Mouse (Mus musculus) heart, embryonic 12.5 days (tissue): Measurements from ENCODE around the gene 1700029P11Rik. TPM values are rescaled to one million over a fixed set of nuclear protein-coding genes. Genes with fewer than 3 reads are reported as not detected.

Experiments
- ATAC-seq: fragments of 200-750 bp; cut with Nextera tagmentation; 2 replicates; pipeline ENCODE4 v1.8.0; 2017; ENCODE audit warnings: moderate TSS enrichment, moderate library complexity; ENCODE audit not compliant: insufficient number of reproducible peaks, low FRiP score
- H3K27ac ChIP-seq: fragments of 300-500 bp; sonication (generic); 2 replicates; pipeline ENCODE4 v1.5.1; 2016; ENCODE audit warnings: mild to moderate bottlenecking, moderate library complexity; ENCODE audit not compliant: poor library complexity, severe bottlenecking
- H3K27me3 ChIP-seq: fragments of 300-500 bp; sonication (generic); replicated peaks from 2 replicates; pipeline ENCODE4 v1.6.1; 2016; ENCODE audit warnings: mild to moderate bottlenecking, moderate library complexity
- H3K36me3 ChIP-seq: fragments of 300-500 bp; sonication (generic); 2 replicates; pipeline ENCODE4 v1.6.1; 2016; ENCODE audit warnings: mild to moderate bottlenecking, moderate library complexity
- H3K4me1 ChIP-seq: fragments of 300-500 bp; sonication (generic); replicated peaks from 2 replicates; pipeline ENCODE4 v1.6.1; 2016; ENCODE audit warnings: mild to moderate bottlenecking
- H3K4me2 ChIP-seq: fragments of 300-500 bp; sonication (generic); 2 replicates; pipeline ENCODE4 v1.6.1; 2016; ENCODE audit warnings: mild to moderate bottlenecking, moderate library complexity
- H3K4me3 ChIP-seq: fragments of 300-500 bp; sonication (generic); 2 replicates; pipeline ENCODE4 v1.5.1; 2016; ENCODE audit warnings: mild to moderate bottlenecking
- H3K9ac ChIP-seq: fragments of 300-500 bp; sonication (generic); 2 replicates; pipeline ENCODE4 v1.6.1; 2016; ENCODE audit warnings: mild to moderate bottlenecking, moderate library complexity
- H3K9me3 ChIP-seq: fragments of 300-500 bp; sonication (generic); replicated peaks from 2 replicates; pipeline ENCODE4 v1.6.1; 2016; ENCODE audit warnings: mild to moderate bottlenecking, moderate library complexity
- WGBS: fragments of 180-500 bp; shearing (Covaris S2); methylation state at CpG from one replicate; pipeline ENCODE4 v1.1.7; 2016; 5-methylcytosine and 5-hydroxymethylcytosine counted together
- polyA plus RNA-seq: library from polyadenylated mRNA; unstranded; fragments of >200 nt; fragmentation: Nextera tagmentation; extraction: Ambion mirVana; gene quantifications from 2 replicates; pipeline ENCODE4 v1.2.1, GENCODE M21; 2016

Gene 1700029P11Rik
- polyA plus RNA-seq, 1 experiment from 2014 or later: not detected

- H3K36me3 ChIP-seq: no peaks in the 10 kb centered on the region
- no peak for ATAC-seq
- H3K4me1 ChIP-seq: peaks cover 32% of the 10 kb centered on the region
- 90% methylated on average over 2 of the region's 2 CpGs for WGBS
- H3K4me3 ChIP-seq: no peak overlapping the region
- H3K4me2 ChIP-seq: no peak overlapping the region
- H3K9me3 ChIP-seq: no peaks in the 10 kb centered on the region
- H3K9ac ChIP-seq: no peak overlapping the region
- H3K27ac ChIP-seq: no peak overlapping the region
- peaks cover 6% of the 10 kb centered on the region; the same call in 1 of the 2 replicates for H3K27me3 ChIP-seq
Observed at GRCm38 (mm10) chr15:81941010-81941409, 39.3 kb upstream of the 1700029P11Rik start.

- Histone ChIP-seq H3K9ac (no peak overlapping the region), H3K4me1 (peaks cover 10% of the 10 kb centered on the region), H3K27me3 (no peaks in the 10 kb centered on the region), H3K4me3 (no peak overlapping the region), H3K9me3 (0 out of 2 replicates have a peak, but pooled peaks cover 3% of the 10 kb centered on the region), H3K4me2 (no peak overlapping the region), H3K27ac (no peak overlapping the region), H3K36me3 (no peaks in the 10 kb centered on the region)
- no peak for ATAC-seq
- 24% methylated on average over 9 of the region's 9 CpGs for WGBS
Observed at GRCm38 (mm10) chr15:81943176-81943749, 37.1 kb upstream of the 1700029P11Rik start.

- no peak overlapping the region for H3K9ac ChIP-seq
- H3K9me3 ChIP-seq: 0 out of 2 replicates have a peak, but pooled peaks cover 3% of the 10 kb centered on the region
- H3K27me3 ChIP-seq: no peaks in the 10 kb centered on the region
- 72% methylated on average over 10 of the region's 10 CpGs for WGBS
- H3K27ac ChIP-seq: no peak overlapping the region
- no peak overlapping the region for H3K4me3 ChIP-seq
- H3K36me3 ChIP-seq: peaks cover 11% of the 10 kb centered on the region
- H3K4me2 ChIP-seq: no peak overlapping the region
- no peak for ATAC-seq
- H3K4me1 ChIP-seq: peaks cover 6% of the 10 kb centered on the region
Observed at GRCm38 (mm10) chr15:81949076-81949475, 31.3 kb upstream of the 1700029P11Rik start.

- Histone ChIP-seq H3K4me2 (no peak overlapping the region), H3K36me3 (peaks cover 16% of the 10 kb centered on the region), H3K9ac (no peak overlapping the region), H3K27ac (no peak overlapping the region), H3K27me3 (no peaks in the 10 kb centered on the region), H3K4me1 (peaks cover 6% of the 10 kb centered on the region), H3K9me3 (0 out of 2 replicates have a peak, but pooled peaks cover 3% of the 10 kb centered on the region), H3K4me3 (no peak overlapping the region)
- no peak for ATAC-seq
- WGBS: 69% methylated on average over 11 of the region's 11 CpGs
Observed at GRCm38 (mm10) chr15:81949476-81950131, 30.7 kb upstream of the 1700029P11Rik start.

- ATAC-seq: no peak
- H3K36me3 ChIP-seq: peaks cover 23% of the 10 kb centered on the region
- H3K4me3 ChIP-seq: no peak overlapping the region
- H3K4me2 ChIP-seq: no peak overlapping the region
- no peak overlapping the region for H3K9ac ChIP-seq
- WGBS: 81% methylated on average over 5 of the region's 5 CpGs
- H3K9me3 ChIP-seq: 0 out of 2 replicates have a peak, but pooled peaks cover 3% of the 10 kb centered on the region
- no peak overlapping the region for H3K27ac ChIP-seq
- H3K4me1 ChIP-seq: peaks cover 6% of the 10 kb centered on the region
- no peaks in the 10 kb centered on the region for H3K27me3 ChIP-seq
Observed at GRCm38 (mm10) chr15:81950716-81951115, 29.6 kb upstream of the 1700029P11Rik start.

- H3K27me3 ChIP-seq: no peaks in the 10 kb centered on the region
- 90% methylated on average over 9 of the region's 9 CpGs for WGBS
- H3K27ac ChIP-seq: no peak overlapping the region
- ATAC-seq: no peak
- no peak overlapping the region for H3K4me3 ChIP-seq
- peaks cover 6% of the 10 kb centered on the region for H3K4me1 ChIP-seq
- H3K9ac ChIP-seq: no peak overlapping the region
- H3K4me2 ChIP-seq: no peak overlapping the region
- peaks cover 23% of the 10 kb centered on the region for H3K36me3 ChIP-seq
- H3K9me3 ChIP-seq: 0 out of 2 replicates have a peak, but pooled peaks cover 3% of the 10 kb centered on the region
Observed at GRCm38 (mm10) chr15:81951159-81951558, 29.2 kb upstream of the 1700029P11Rik start.

- Histone ChIP-seq H3K9ac (no peak overlapping the region), H3K4me3 (no peak overlapping the region), H3K9me3 (0 out of 2 replicates have a peak, but pooled peaks cover under 1% of the 10 kb centered on the region), H3K27ac (no peak overlapping the region), H3K27me3 (no peaks in the 10 kb centered on the region), H3K4me2 (no peak overlapping the region), H3K4me1 (peaks cover 6% of the 10 kb centered on the region), H3K36me3 (peaks cover 23% of the 10 kb centered on the region)
- WGBS: 83% methylated on average over 4 of the region's 4 CpGs
- ATAC-seq: no peak
Observed at GRCm38 (mm10) chr15:81952310-81952709, 28.0 kb upstream of the 1700029P11Rik start.

- H3K4me2 ChIP-seq: no peak overlapping the region
- no peak overlapping the region for H3K9ac ChIP-seq
- no peaks in the 10 kb centered on the region for H3K27me3 ChIP-seq
- H3K27ac ChIP-seq: no peak overlapping the region
- no peak overlapping the region for H3K4me3 ChIP-seq
- WGBS: 95% methylated on average over 9 of the region's 9 CpGs
- no peaks in the 10 kb centered on the region for H3K9me3 ChIP-seq
- no peak for ATAC-seq
- H3K36me3 ChIP-seq: peaks cover 23% of the 10 kb centered on the region
- H3K4me1 ChIP-seq: no peaks in the 10 kb centered on the region
Observed at GRCm38 (mm10) chr15:81954151-81954583, 26.2 kb upstream of the 1700029P11Rik start.

GRCm38 (mm10) chr15:81954716-81955115 lies 25.6 kb upstream of the 1700029P11Rik start:
- H3K27ac ChIP-seq: no peak overlapping the region
- peaks cover 23% of the 10 kb centered on the region for H3K36me3 ChIP-seq
- no peak overlapping the region for H3K4me3 ChIP-seq
- H3K9ac ChIP-seq: no peak overlapping the region
- no peaks in the 10 kb centered on the region for H3K9me3 ChIP-seq
- whole genome bisulfite sequencing: 92% methylated on average over 6 of the region's 6 CpGs
- no peaks in the 10 kb centered on the region for H3K27me3 ChIP-seq
- H3K4me2 ChIP-seq: no peak overlapping the region
- no peak for ATAC-seq
- no peaks in the 10 kb centered on the region for H3K4me1 ChIP-seq

GRCm38 (mm10) chr15:81955414-81955813 lies 24.9 kb upstream of the 1700029P11Rik start:
- Histone ChIP-seq H3K4me3 (no peak overlapping the region), H3K4me2 (no peak overlapping the region), H3K27ac (no peak overlapping the region), H3K9ac (no peak overlapping the region), H3K9me3 (no peaks in the 10 kb centered on the region), H3K27me3 (no peaks in the 10 kb centered on the region), H3K4me1 (no peaks in the 10 kb centered on the region), H3K36me3 (peaks cover 23% of the 10 kb centered on the region)
- 88% methylated on average over 15 of the region's 15 CpGs for WGBS
- no peak for ATAC-seq

GRCm38 (mm10) chr15:81956457-81956856 lies 23.9 kb upstream of the 1700029P11Rik start:
- 59% methylated on average over 8 of the region's 8 CpGs for WGBS
- H3K4me2 ChIP-seq: no peak overlapping the region
- H3K36me3 ChIP-seq: peaks cover 19% of the 10 kb centered on the region; the same call in 1 of the 2 replicates
- no peak overlapping the region for H3K4me3 ChIP-seq
- H3K9ac ChIP-seq: no peak overlapping the region
- no peaks in the 10 kb centered on the region for H3K4me1 ChIP-seq
- no peaks in the 10 kb centered on the region for H3K27me3 ChIP-seq
- ATAC-seq: no peak
- H3K9me3 ChIP-seq: no peaks in the 10 kb centered on the region
- no peak overlapping the region for H3K27ac ChIP-seq
